9 mouse cellular contexts compared by ENCODE assay signal in genomic region chr11:77494344-77494676, GRCm38 (mm10). TPM values are rescaled to one million over a fixed set of nuclear protein-coding genes. Genes with fewer than 3 reads are reported as not detected.
A peak's percentile ranks its signal among the peaks of the same experiment; 100 is the strongest.
DNase-seq lines count a peak whose midpoint lies in the region; ATAC-seq and TF ChIP-seq lines count a peak whose summit lies in the region.
"Had no signal": no experiment of that assay in that cellular context is flagged by ENCODE, and none has a peak within 500 bp of the region (broad histone marks: within the 10 kb centered on the region; RNA-seq: fewer than 3 reads in every experiment).

No protein-coding gene starts in this region.

- no peak overlapping the region for H3K27ac ChIP-seq in liver, adult 2 months (replicated peaks; ENCODE audit: insufficient read depth, low read depth, low read length)
- H3K27ac ChIP-seq in embryonic facial prominence, embryonic 14.5 days (replicated peaks; ENCODE audit: low read depth, low read length): peak overlapping the region; percentile 92; the same call in 1 of the 2 replicates
- peak overlapping the region; percentile 92 for H3K27ac ChIP-seq in intestine, embryonic 16.5 days (ENCODE audit: low read length)
- peak overlapping the region; percentile 51; the same call in 1 of the 2 replicates for H3K27ac ChIP-seq in neural tube, embryonic 12.5 days

- no peak for ATAC-seq in embryonic facial prominence, embryonic 14.5 days (ENCODE audit: low read depth)
- no peak for ATAC-seq in intestine, embryonic 16.5 days
- ATAC-seq in neural tube, embryonic 12.5 days (ENCODE audit: low FRiP score, low read depth): no peak
- ATAC-seq: activated CD4-positive, CD25-positive, alpha-beta regulatory T cell, adult 4 months had no signal

- H3K9me3 ChIP-seq in embryonic facial prominence, embryonic 14.5 days (ENCODE audit: control insufficient read depth, low read length): no peaks in the 10 kb centered on the region
- no peaks in the 10 kb centered on the region for H3K9me3 ChIP-seq in intestine, embryonic 16.5 days (ENCODE audit: control insufficient read depth, low read length)
- H3K9me3 ChIP-seq in neural tube, embryonic 12.5 days: no peaks in the 10 kb centered on the region

- TF ChIP-seq CTCF in liver, adult 2 months (IDR thresholded peaks at IDR 0.05; ENCODE audit: low read depth, low read length): no peak

- WGBS in liver, adult 2 months: 45% methylated on average over 4 of the region's 4 CpGs
- 23% methylated on average over 4 of the region's 4 CpGs for WGBS in embryonic facial prominence, embryonic 14.5 days
- 20% methylated on average over 4 of the region's 4 CpGs for WGBS in intestine, embryonic 16.5 days
- WGBS in neural tube, embryonic 12.5 days: 34% methylated on average over 4 of the region's 4 CpGs

- peaks cover 14% of the 10 kb centered on the region for H3K4me1 ChIP-seq in liver, adult 2 months (ENCODE audit: control insufficient read depth, insufficient read depth, low read length)
- peaks cover 36% of the 10 kb centered on the region for H3K4me1 ChIP-seq in embryonic facial prominence, embryonic 14.5 days (ENCODE audit: control insufficient read depth, insufficient read depth, low read length)
- H3K4me1 ChIP-seq in intestine, embryonic 16.5 days (ENCODE audit: control insufficient read depth, insufficient read depth, low read length): peaks cover 67% of the 10 kb centered on the region
- H3K4me1 ChIP-seq in neural tube, embryonic 12.5 days: peaks cover 54% of the 10 kb centered on the region

- H3K36me3 ChIP-seq in liver, adult 2 months (ENCODE audit: control insufficient read depth, insufficient read depth, low read length): no peaks in the 10 kb centered on the region
- peaks cover 2% of the 10 kb centered on the region; the same call in 1 of the 2 replicates for H3K36me3 ChIP-seq in embryonic facial prominence, embryonic 14.5 days (ENCODE audit: control insufficient read depth, insufficient read depth, low read length)
- H3K36me3 ChIP-seq in intestine, embryonic 16.5 days (ENCODE audit: control insufficient read depth, insufficient read depth, low read length): 0 out of 2 replicates have a peak, but pooled peaks cover 1% of the 10 kb centered on the region
- peaks cover 6% of the 10 kb centered on the region for H3K36me3 ChIP-seq in neural tube, embryonic 12.5 days

- H3K9ac ChIP-seq in liver, adult 2 months (ENCODE audit: low read depth, low read length): no peak overlapping the region
- peak overlapping the region; percentile 90 for H3K9ac ChIP-seq in embryonic facial prominence, embryonic 14.5 days (ENCODE audit: low read depth, low read length)
- peak overlapping the region; percentile 93 for H3K9ac ChIP-seq in intestine, embryonic 16.5 days (ENCODE audit: low read depth, low read length)
- H3K9ac ChIP-seq in neural tube, embryonic 12.5 days: peak overlapping the region; percentile 95

- H3K27me3 ChIP-seq in liver, adult 2 months (ENCODE audit: control insufficient read depth, insufficient read depth, low read length): no peaks in the 10 kb centered on the region
- no peaks in the 10 kb centered on the region for H3K27me3 ChIP-seq in embryonic facial prominence, embryonic 14.5 days (replicated peaks; ENCODE audit: control insufficient read depth, insufficient read depth, low read length)
- no peaks in the 10 kb centered on the region for H3K27me3 ChIP-seq in intestine, embryonic 16.5 days (replicated peaks; ENCODE audit: control insufficient read depth, insufficient read depth, low read length)
- no peaks in the 10 kb centered on the region for H3K27me3 ChIP-seq in neural tube, embryonic 12.5 days (replicated peaks)

- DNase-seq in liver, adult 2 months (ENCODE audit: extremely low read depth, low read depth, low spot score): no peak
- DNase-seq in liver: no peak
- no peak for DNase-seq in embryonic facial prominence, embryonic 14.5 days (ENCODE audit: low spot score)
- no peak for DNase-seq in retina, embryonic 14.5 days (ENCODE audit: low spot score)
- DNase-seq in thymus, postnatal 4 days: no peak
- no peak for DNase-seq in urinary bladder, postnatal 25 days (ENCODE audit: low spot score)

- 0 out of 2 replicates have a peak overlapping the region, but pooled peaks have one; percentile 78 for H3K4me3 ChIP-seq in liver, adult 2 months (ENCODE audit: insufficient read depth, low read depth, low read length)
- H3K4me3 ChIP-seq in embryonic facial prominence, embryonic 14.5 days (ENCODE audit: low read depth, low read length): peak overlapping the region; percentile 86
- H3K4me3 ChIP-seq in intestine, embryonic 16.5 days (ENCODE audit: low read length): peak overlapping the region; percentile 98
- peak overlapping the region; percentile 97 for H3K4me3 ChIP-seq in neural tube, embryonic 12.5 days

- H3K4me2 ChIP-seq in embryonic facial prominence, embryonic 14.5 days (ENCODE audit: low read depth, low read length): peak overlapping the region; percentile 67
- H3K4me2 ChIP-seq in intestine, embryonic 16.5 days (ENCODE audit: low read depth, low read length): peak overlapping the region; percentile 63
- H3K4me2 ChIP-seq in neural tube, embryonic 12.5 days (replicated peaks): peak overlapping the region; percentile 92

- TF ChIP-seq POLR2A in liver, adult 2 months (IDR thresholded peaks at IDR 0.05; ENCODE audit: extremely low read depth, insufficient read depth, low read length): no peak

- peaks cover 11% of the 10 kb centered on the region for H3K79me2 ChIP-seq in liver, adult 2 months (ENCODE audit: control insufficient read depth, insufficient read depth, low read length)

RNA-seq across cellular contexts. Expression of gene Git1, which starts 0.9 kb away (rescaled TPM):
- 2.8 and 4.4 TPM in 2 replicates for total RNA-seq in liver, adult 2 months (2014; rRNA removed)
- 8.9 and 11.2 TPM in 2 replicates for polyA plus RNA-seq in liver, adult 2 months (2012; rRNA removed)
- 15.1 and 16.7 TPM in 2 replicates for polyA plus RNA-seq in embryonic facial prominence, embryonic 14.5 days (2014; fragmentation: Nextera tagmentation; extraction: Ambion mirVana)
- 12.2 and 12.8 TPM in 2 replicates for polyA plus RNA-seq in intestine, embryonic 16.5 days (2015; fragmentation: Nextera tagmentation; extraction: Ambion mirVana)
- 12.5 and 14.4 TPM in 2 replicates for polyA plus RNA-seq in neural tube, embryonic 12.5 days (2016; fragmentation: Nextera tagmentation; extraction: Ambion mirVana)

RNA-seq across cellular contexts. Expression of gene Ankrd13b, which starts 4.8 kb away (rescaled TPM):
- total RNA-seq in liver, adult 2 months (2014; rRNA removed): 0.37 and 0.67 TPM in 2 replicates
- polyA plus RNA-seq in liver, adult 2 months (2012; rRNA removed): 4.8 and 8.0 TPM in 2 replicates
- polyA plus RNA-seq in embryonic facial prominence, embryonic 14.5 days (2014; fragmentation: Nextera tagmentation; extraction: Ambion mirVana): 11.4 and 11.6 TPM in 2 replicates
- 1.6 and 1.7 TPM in 2 replicates for polyA plus RNA-seq in intestine, embryonic 16.5 days (2015; fragmentation: Nextera tagmentation; extraction: Ambion mirVana)
- polyA plus RNA-seq in neural tube, embryonic 12.5 days (2016; fragmentation: Nextera tagmentation; extraction: Ambion mirVana): 33.8 and 39.7 TPM in 2 replicates

RNA-seq across cellular contexts. Expression of gene Abhd15, which starts 20.6 kb away (rescaled TPM):
- 43.0 and 44.8 TPM in 2 replicates for total RNA-seq in liver, adult 2 months (2014; rRNA removed)
- polyA plus RNA-seq in liver, adult 2 months (2012; rRNA removed): 32.7 and 55.6 TPM in 2 replicates
- polyA plus RNA-seq in embryonic facial prominence, embryonic 14.5 days (2014; fragmentation: Nextera tagmentation; extraction: Ambion mirVana): 2.3 and 3.3 TPM in 2 replicates
- 4.0 and 4.7 TPM in 2 replicates for polyA plus RNA-seq in intestine, embryonic 16.5 days (2015; fragmentation: Nextera tagmentation; extraction: Ambion mirVana)
- 5.2 and 7.1 TPM in 2 replicates for polyA plus RNA-seq in neural tube, embryonic 12.5 days (2016; fragmentation: Nextera tagmentation; extraction: Ambion mirVana)

RNA-seq across cellular contexts. Expression of gene Trp53i13, which starts 21.5 kb away (rescaled TPM):
- total RNA-seq in liver, adult 2 months (2014; rRNA removed): 1.5 and 1.6 TPM in 2 replicates
- polyA plus RNA-seq in liver, adult 2 months (2012; rRNA removed): 5.8 and 6.2 TPM in 2 replicates
- polyA plus RNA-seq in embryonic facial prominence, embryonic 14.5 days (2014; fragmentation: Nextera tagmentation; extraction: Ambion mirVana): 51.2 and 52.3 TPM in 2 replicates
- polyA plus RNA-seq in intestine, embryonic 16.5 days (2015; fragmentation: Nextera tagmentation; extraction: Ambion mirVana): 24.1 and 24.3 TPM in 2 replicates
- polyA plus RNA-seq in neural tube, embryonic 12.5 days (2016; fragmentation: Nextera tagmentation; extraction: Ambion mirVana): 28.7 and 32.4 TPM in 2 replicates

RNA-seq across cellular contexts. Expression of gene Gm10392, which starts 24.7 kb away (rescaled TPM):
- not detected in 2 replicates for total RNA-seq in liver, adult 2 months (2014; rRNA removed)
- not detected in 2 replicates for polyA plus RNA-seq in liver, adult 2 months (2012; rRNA removed)
- not detected in 2 replicates for polyA plus RNA-seq in embryonic facial prominence, embryonic 14.5 days (2014; fragmentation: Nextera tagmentation; extraction: Ambion mirVana)
- 0.10 and 0.12 TPM in 2 replicates for polyA plus RNA-seq in intestine, embryonic 16.5 days (2015; fragmentation: Nextera tagmentation; extraction: Ambion mirVana)
- 0.15 and 0.39 TPM in 2 replicates for polyA plus RNA-seq in neural tube, embryonic 12.5 days (2016; fragmentation: Nextera tagmentation; extraction: Ambion mirVana)
